Mouse (Mus musculus) myocyte (in vitro differentiated cells): ENCODE measurements around the gene Phactr2. TPM values are rescaled to one million over a fixed set of nuclear protein-coding genes. Genes with fewer than 3 reads are reported as not detected.

Experiments used
- H3K27me3 ChIP-seq: one replicate; pipeline ENCODE4 v1.6.1; 2011; ENCODE audit not compliant: control insufficient read depth, insufficient read depth, insufficient read length
- H3K36me3 ChIP-seq: one replicate; pipeline ENCODE4 v1.6.1; 2011; ENCODE audit not compliant: control insufficient read depth, insufficient read depth
- H3K4me2 ChIP-seq: one replicate; pipeline ENCODE4 v1.6.1; 2011; ENCODE audit warnings: low read depth, control low read depth
- H3K4me3 ChIP-seq: one replicate; pipeline ENCODE4 v1.5.1; 2011; ENCODE audit warnings: mild to moderate bottlenecking, control low read depth, moderate library complexity
- H3K79me2 ChIP-seq: one replicate; pipeline ENCODE4 v1.6.1; 2011; ENCODE audit not compliant: control insufficient read depth, insufficient read depth
- H3ac ChIP-seq: one replicate; pipeline ENCODE4 v1.6.1; 2011; ENCODE audit not compliant: control insufficient read depth, insufficient read length
- CEBPB ChIP-seq: IDR thresholded peaks from 2 replicates; pipeline ENCODE4 v1.6.1; 2011; ENCODE audit warnings: mild to moderate bottlenecking, moderate library complexity; ENCODE audit not compliant: poor library complexity, insufficient read depth, severe bottlenecking
- E2F4 ChIP-seq: IDR thresholded peaks from one replicate; pipeline ENCODE4 v1.6.1; 2011; ENCODE audit warnings: mild to moderate bottlenecking, control low read depth, moderate library complexity; ENCODE audit not compliant: insufficient read depth
- MAX ChIP-seq: IDR thresholded peaks from one replicate; pipeline ENCODE4 v1.6.1; 2011; ENCODE audit warnings: low read depth, mild to moderate bottlenecking, control low read depth
- MYOD1 ChIP-seq, 3 experiments: IDR thresholded peaks; one replicate each; pipeline ENCODE4 v1.6.1; 2011; ENCODE audit warnings: control low read depth in 2 of 3, low read depth in 2 of 3, mild to moderate bottlenecking in 2 of 3, moderate library complexity in 1 of 3; ENCODE audit not compliant: insufficient read length in 2 of 3, control insufficient read depth in 1 of 3
- MYOG ChIP-seq, 3 experiments: IDR thresholded peaks; one replicate each; pipeline ENCODE4 v1.6.1; 2011; ENCODE audit warnings: control low read depth in 2 of 3, low read depth in 2 of 3, mild to moderate bottlenecking in 2 of 3; ENCODE audit not compliant: insufficient read length in 2 of 3, control insufficient read depth in 1 of 3, insufficient read depth in 1 of 3
- POLR2A ChIP-seq: IDR thresholded peaks from one replicate; pipeline ENCODE4 v1.6.1; 2011; ENCODE audit warnings: low read depth, mild to moderate bottlenecking, control low read depth, moderate library complexity; ENCODE audit not compliant: insufficient read length
- POLR2AphosphoS2 ChIP-seq: IDR thresholded peaks from one replicate; pipeline ENCODE4 v1.6.1; 2011; ENCODE audit warnings: low read depth, control low read depth; ENCODE audit not compliant: insufficient read length
- REST ChIP-seq: IDR thresholded peaks from one replicate; pipeline ENCODE4 v1.6.1; 2011; ENCODE audit warnings: mild to moderate bottlenecking, control low read depth, moderate library complexity; ENCODE audit not compliant: insufficient read depth, insufficient read length
- SRF ChIP-seq: IDR thresholded peaks from one replicate; pipeline ENCODE4 v1.6.1; 2011; ENCODE audit warnings: low read depth; ENCODE audit not compliant: control insufficient read depth, insufficient read length
- TCF12 ChIP-seq: IDR thresholded peaks from one replicate; pipeline ENCODE4 v1.6.1; 2011; ENCODE audit warnings: mild to moderate bottlenecking, control low read depth; ENCODE audit not compliant: poor library complexity, insufficient read depth, severe bottlenecking
- TCF3 ChIP-seq: IDR thresholded peaks from one replicate; pipeline ENCODE4 v1.6.1; 2011; ENCODE audit warnings: low read depth, control low read depth; ENCODE audit not compliant: insufficient read length
- USF1 ChIP-seq: IDR thresholded peaks from one replicate; pipeline ENCODE4 v1.6.1; 2011; ENCODE audit warnings: low read depth, mild to moderate bottlenecking, control low read depth, moderate library complexity
- polyA plus RNA-seq: library from polyadenylated mRNA; unstranded; fragments of >200 nt; fragmentation: generic; extraction: Trizol; gene quantifications from one replicate; pipeline ENCODE4 v1.2.1, GENCODE M21; 2012; ENCODE audit warnings: missing spikeins

The Phactr2 gene
- polyA plus RNA-seq, 1 experiment: not detected

DNA sequence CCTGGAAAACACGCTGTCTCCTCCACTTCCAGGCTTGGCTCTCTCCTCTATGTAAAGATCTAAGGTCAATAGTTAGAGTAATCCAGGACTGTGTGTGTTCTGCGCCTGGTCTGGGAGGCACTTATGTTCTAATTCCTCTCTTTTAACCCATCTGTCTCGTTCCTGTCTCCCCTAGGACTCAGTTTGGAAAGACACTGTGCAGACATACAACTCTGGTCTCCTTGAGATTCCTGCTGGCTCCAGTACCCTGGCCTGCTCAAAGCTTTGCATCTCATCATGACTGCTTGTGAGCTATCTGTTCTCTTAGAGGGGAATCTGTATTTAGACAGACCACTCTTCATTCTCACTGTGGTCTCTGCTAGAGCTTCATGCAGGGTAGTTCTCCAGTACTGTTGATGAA is 215.0 kb downstream of the Phactr2 start:
- Histone ChIP-seq H3K27me3 (peaks cover 4% of the 10 kb centered on the region), H3K79me2 (no peaks in the 10 kb centered on the region), H3K4me2 (no peak overlapping the region), H3ac (no peak overlapping the region), H3K36me3 (no peaks in the 10 kb centered on the region), H3K4me3 (no peak overlapping the region)
- TF ChIP-seq SRF: no peak
- no peak for TF ChIP-seq MYOD1 (IDR thresholded peaks at IDR 0.05; ENCODE audit: control insufficient read depth in 1 of 3, insufficient read length in 2 of 3, low read depth in 2 of 3)
- TF ChIP-seq CEBPB: no peak
- TF ChIP-seq MAX: no peak
- TF ChIP-seq POLR2AphosphoS2: no peak
- TF ChIP-seq E2F4: no peak
- TF ChIP-seq POLR2A: no peak
- no peak for TF ChIP-seq TCF12
- TF ChIP-seq USF1: no peak
- no peak for TF ChIP-seq REST
- no peak for TF ChIP-seq MYOG (IDR thresholded peaks at IDR 0.05; ENCODE audit: control insufficient read depth in 1 of 3, insufficient read depth in 1 of 3, insufficient read length in 2 of 3, low read depth in 2 of 3)

DNA sequence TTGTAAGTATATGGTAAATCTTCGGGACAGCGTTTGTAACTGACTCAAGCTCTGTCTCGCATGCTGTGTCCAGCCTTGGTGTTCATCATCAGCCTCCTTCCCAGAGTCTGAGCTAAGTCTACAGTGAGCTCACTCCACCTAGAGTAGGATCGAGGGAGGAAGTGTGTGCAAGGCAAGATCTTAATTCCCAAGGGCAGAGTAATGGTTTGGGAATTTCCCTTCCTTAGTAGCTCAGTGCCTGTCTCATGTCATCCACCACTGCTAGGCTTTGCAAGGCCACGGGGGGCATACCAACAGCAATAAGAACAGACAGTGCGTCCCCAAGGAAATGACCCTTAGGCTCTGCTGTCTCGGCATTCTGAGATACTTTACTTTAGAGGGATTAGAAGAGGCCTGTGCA is 218.0 kb downstream of the Phactr2 start:
- no peak overlapping the region for H3ac ChIP-seq
- no peak overlapping the region for H3K4me3 ChIP-seq
- TF ChIP-seq TCF3 (no peak), MYOG (IDR thresholded peaks at IDR 0.05; ENCODE audit: control insufficient read depth in 1 of 3, insufficient read depth in 1 of 3, insufficient read length in 2 of 3, low read depth in 2 of 3) (no peak), E2F4 (no peak), MYOD1 (IDR thresholded peaks at IDR 0.05; ENCODE audit: control insufficient read depth in 1 of 3, insufficient read length in 2 of 3, low read depth in 2 of 3) (no peak), SRF (no peak), CEBPB (no peak)
- H3K4me2 ChIP-seq: no peak overlapping the region
- no peaks in the 10 kb centered on the region for H3K79me2 ChIP-seq
- no peaks in the 10 kb centered on the region for H3K36me3 ChIP-seq
- H3K27me3 ChIP-seq: peaks cover 6% of the 10 kb centered on the region

GRCm38 (mm10) chr10:13250280-13250679 is 223.9 kb downstream of the Phactr2 start:
- Histone ChIP-seq H3K36me3 (no peaks in the 10 kb centered on the region), H3ac (no peak overlapping the region), H3K4me2 (no peak overlapping the region), H3K27me3 (peaks cover 6% of the 10 kb centered on the region), H3K4me3 (no peak overlapping the region), H3K79me2 (no peaks in the 10 kb centered on the region)
- TF ChIP-seq TCF12 (no peak), MAX (no peak), SRF (no peak), REST (no peak), POLR2AphosphoS2 (no peak), CEBPB (no peak), MYOD1 (IDR thresholded peaks at IDR 0.05; ENCODE audit: control insufficient read depth in 1 of 3, insufficient read length in 2 of 3, low read depth in 2 of 3) (no peak), POLR2A (no peak), E2F4 (no peak), USF1 (no peak), MYOG (IDR thresholded peaks at IDR 0.05; ENCODE audit: control insufficient read depth in 1 of 3, insufficient read depth in 1 of 3, insufficient read length in 2 of 3, low read depth in 2 of 3) (no peak), TCF3 (no peak)

- Histone ChIP-seq H3K27me3 (peaks cover under 1% of the 10 kb centered on the region), H3K79me2 (no peaks in the 10 kb centered on the region), H3ac (no peak overlapping the region), H3K4me2 (no peak overlapping the region), H3K4me3 (no peak overlapping the region), H3K36me3 (no peaks in the 10 kb centered on the region)
- TF ChIP-seq REST (no peak), E2F4 (no peak)
Observed at GRCm38 (mm10) chr10:13249126-13249525, 225.1 kb downstream of the Phactr2 start.

GRCm38 (mm10) chr10:13245714-13246113 is 228.5 kb downstream of the Phactr2 start:
- Histone ChIP-seq H3K36me3 (no peaks in the 10 kb centered on the region), H3K27me3 (no peaks in the 10 kb centered on the region), H3K79me2 (no peaks in the 10 kb centered on the region), H3K4me3 (no peak overlapping the region), H3ac (no peak overlapping the region), H3K4me2 (no peak overlapping the region)
- TF ChIP-seq SRF: no peak
- TF ChIP-seq USF1: no peak
- TF ChIP-seq TCF12: no peak
- TF ChIP-seq POLR2A: no peak
- TF ChIP-seq MAX: no peak
- TF ChIP-seq MYOD1 (IDR thresholded peaks at IDR 0.05; ENCODE audit: control insufficient read depth in 1 of 3, insufficient read length in 2 of 3, low read depth in 2 of 3): no peak
- no peak for TF ChIP-seq CEBPB
- TF ChIP-seq REST: no peak
- no peak for TF ChIP-seq MYOG (IDR thresholded peaks at IDR 0.05; ENCODE audit: control insufficient read depth in 1 of 3, insufficient read depth in 1 of 3, insufficient read length in 2 of 3, low read depth in 2 of 3)
- no peak for TF ChIP-seq TCF3
- no peak for TF ChIP-seq POLR2AphosphoS2
- TF ChIP-seq E2F4: no peak
